Mouse (Mus musculus) limb, embryonic 12.5 days (tissue): ENCODE data around the gene Rgs6. TPM values are rescaled to one million over a fixed set of nuclear protein-coding genes. Genes with fewer than 3 reads are reported as not detected.

ENCODE experiments used
- ATAC-seq: fragments of 200-750 bp; cut with Nextera tagmentation; 2 replicates; pipeline ENCODE4 v1.8.0; 2017; ENCODE audit warnings: low read depth, moderate TSS enrichment; ENCODE audit not compliant: insufficient number of reproducible peaks, insufficient read depth, low FRiP score, low TSS enrichment
- H3K27ac ChIP-seq: fragments of 300-500 bp; sonication (generic); 2 replicates; pipeline ENCODE4 v1.5.1; 2016; ENCODE audit warnings: mild to moderate bottlenecking, moderate library complexity
- H3K27me3 ChIP-seq: fragments of 300-500 bp; sonication (generic); 2 replicates; pipeline ENCODE4 v1.6.1; 2016; ENCODE audit warnings: mild to moderate bottlenecking, moderate library complexity
- H3K36me3 ChIP-seq: fragments of 300-500 bp; sonication (generic); 2 replicates; pipeline ENCODE4 v1.6.1; 2016; ENCODE audit warnings: mild to moderate bottlenecking, moderate library complexity
- H3K4me1 ChIP-seq: fragments of 300-500 bp; sonication (generic); replicated peaks from 2 replicates; pipeline ENCODE4 v1.6.1; 2016
- H3K4me2 ChIP-seq: fragments of 300-500 bp; sonication (generic); 2 replicates; pipeline ENCODE4 v1.6.1; 2016; ENCODE audit warnings: mild to moderate bottlenecking, moderate library complexity
- H3K4me3 ChIP-seq: fragments of 300-500 bp; sonication (generic); replicated peaks from 2 replicates; pipeline ENCODE4 v1.5.1; 2016; ENCODE audit warnings: mild to moderate bottlenecking
- H3K9ac ChIP-seq: fragments of 300-500 bp; sonication (generic); replicated peaks from 2 replicates; pipeline ENCODE4 v1.6.1; 2016; ENCODE audit warnings: mild to moderate bottlenecking, moderate library complexity
- H3K9me3 ChIP-seq: fragments of 300-500 bp; sonication (generic); 2 replicates; pipeline ENCODE4 v1.6.1; 2016; ENCODE audit warnings: mild to moderate bottlenecking, moderate library complexity
- WGBS: fragments of 180-500 bp; shearing (Covaris S2); methylation state at CpG from one replicate; pipeline ENCODE4 v1.1.7; 2016; 5-methylcytosine and 5-hydroxymethylcytosine counted together
- polyA plus RNA-seq: library from polyadenylated mRNA; unstranded; fragments of >200 nt; fragmentation: Nextera tagmentation; extraction: Ambion mirVana; gene quantifications from 2 replicates; pipeline ENCODE4 v1.2.1, GENCODE M21; 2016

The Rgs6 gene
- polyA plus RNA-seq, 1 experiment from 2014 or later = 0.56 TPM

DNA sequence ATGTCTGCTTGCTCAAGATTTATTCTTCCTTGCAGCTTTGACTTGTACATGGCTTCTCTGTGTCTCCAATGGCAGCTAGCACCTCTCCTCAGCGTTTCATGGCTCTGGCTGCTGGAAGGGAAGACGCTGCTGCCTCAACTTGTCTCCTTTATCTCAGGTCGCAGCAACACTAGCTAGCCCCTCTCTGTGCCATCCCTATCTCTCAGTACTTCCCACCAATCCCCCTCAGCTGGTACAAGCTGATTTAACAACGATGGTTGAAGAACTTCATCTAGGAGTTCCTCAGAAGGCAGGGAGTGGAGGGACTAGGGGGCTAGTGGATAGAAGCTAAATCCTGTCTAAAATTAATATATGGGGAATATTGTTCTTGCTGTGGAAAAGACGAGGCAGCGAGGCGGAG is 503.9 kb downstream of the Rgs6 start:
- Histone ChIP-seq H3K9ac (no peak overlapping the region), H3K4me3 (no peak overlapping the region), H3K9me3 (no peaks in the 10 kb centered on the region), H3K36me3 (no peaks in the 10 kb centered on the region), H3K27me3 (no peaks in the 10 kb centered on the region), H3K27ac (no peak overlapping the region), H3K4me1 (no peaks in the 10 kb centered on the region), H3K4me2 (no peak overlapping the region)
- 87% methylated on average over 7 of the region's 7 CpGs for WGBS
- no peak for ATAC-seq

DNA sequence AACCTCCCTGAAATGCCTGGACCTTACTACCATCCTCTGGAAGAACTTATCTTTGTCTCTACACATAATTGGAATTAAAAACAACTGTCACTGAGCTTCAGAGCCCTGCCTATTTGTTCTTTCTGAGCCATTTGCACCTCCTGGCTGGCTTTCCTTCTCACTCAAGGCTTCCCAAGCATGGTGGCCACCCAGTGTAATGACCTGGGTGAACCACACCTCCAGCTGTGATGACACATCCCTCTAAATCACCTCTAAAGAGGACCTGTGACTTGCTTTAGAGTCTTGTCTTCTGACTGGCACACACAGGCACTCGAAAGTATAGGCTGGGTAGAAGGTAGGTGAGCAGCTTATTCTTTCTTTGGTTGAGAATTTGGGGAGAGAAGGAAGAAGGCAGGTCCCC is 509.7 kb downstream of the Rgs6 start:
- WGBS = 70% methylated on average over 1 of the region's 1 CpGs
- ATAC-seq = no peak
- H3K4me3 ChIP-seq = no peak overlapping the region

DNA sequence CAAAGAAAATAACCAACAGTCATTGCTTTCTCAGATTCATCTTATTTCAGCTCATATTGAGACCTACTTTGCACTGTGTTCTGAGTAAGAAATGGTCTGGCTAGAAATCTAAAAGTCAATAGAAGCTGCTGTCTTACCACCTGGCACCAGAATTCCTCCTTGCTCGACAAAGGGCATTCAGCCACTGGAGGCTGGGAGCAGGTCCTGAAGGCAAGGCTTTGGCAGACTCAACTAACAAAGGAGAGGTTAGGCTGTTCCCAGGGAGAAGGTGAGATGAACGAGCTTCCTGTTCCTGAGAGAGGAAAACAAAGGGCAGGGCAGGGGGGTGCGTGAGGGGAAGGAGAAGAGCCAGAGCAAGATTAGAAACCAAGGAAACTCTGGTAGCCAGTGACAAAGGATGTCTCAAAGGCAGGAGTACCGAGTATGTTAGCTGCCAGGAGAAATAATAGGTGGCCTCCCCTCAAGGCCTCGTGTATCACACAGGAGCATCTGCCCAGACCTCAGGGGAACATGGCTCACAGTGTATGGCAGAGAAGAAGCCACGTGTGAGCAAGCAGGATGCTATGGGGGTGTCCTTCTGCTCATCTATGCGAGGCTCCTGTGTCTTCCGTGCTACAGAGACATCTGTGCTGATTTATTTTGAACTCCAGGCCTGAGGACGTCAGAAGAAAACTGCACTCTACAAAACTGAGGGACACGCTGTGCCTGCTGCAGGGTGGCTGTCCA is 510.7 kb downstream of the Rgs6 start:
- Histone ChIP-seq H3K4me2 (no peak overlapping the region), H3K36me3 (no peaks in the 10 kb centered on the region), H3K4me3 (no peak overlapping the region), H3K27me3 (no peaks in the 10 kb centered on the region), H3K4me1 (no peaks in the 10 kb centered on the region), H3K9ac (no peak overlapping the region), H3K9me3 (no peaks in the 10 kb centered on the region), H3K27ac (no peak overlapping the region)
- 68% methylated on average over 10 of the region's 10 CpGs for WGBS
- ATAC-seq = no peak

More for the DNA sequence above, 509.7 kb downstream of the Rgs6 start:
- Histone ChIP-seq H3K4me1 (no peaks in the 10 kb centered on the region), H3K27ac (no peak overlapping the region), H3K27me3 (no peaks in the 10 kb centered on the region), H3K36me3 (no peaks in the 10 kb centered on the region), H3K9ac (no peak overlapping the region), H3K9me3 (no peaks in the 10 kb centered on the region), H3K4me2 (no peak overlapping the region)

DNA sequence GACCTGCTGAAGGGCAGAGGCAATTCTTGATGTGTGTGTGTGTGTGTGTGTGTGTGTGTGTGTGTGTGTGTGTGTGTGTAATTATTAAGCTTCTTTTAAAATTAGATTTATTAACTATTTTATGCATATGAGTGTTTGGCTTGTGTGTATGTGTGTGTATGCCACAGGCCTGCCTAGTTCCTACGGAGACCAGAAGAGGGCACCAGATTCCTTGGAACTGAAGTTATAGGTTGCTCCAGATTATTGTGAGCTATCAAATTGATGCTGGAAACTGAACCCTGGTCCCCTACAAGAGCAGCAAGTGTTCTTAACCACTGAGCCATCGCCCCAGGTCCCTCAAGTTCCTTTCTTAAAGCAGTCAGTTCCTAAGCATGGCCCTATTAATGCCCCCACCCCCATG is 511.8 kb downstream of the Rgs6 start:
- no peaks in the 10 kb centered on the region for H3K36me3 ChIP-seq
- 82% methylated on average over 2 of the region's 2 CpGs for WGBS

DNA sequence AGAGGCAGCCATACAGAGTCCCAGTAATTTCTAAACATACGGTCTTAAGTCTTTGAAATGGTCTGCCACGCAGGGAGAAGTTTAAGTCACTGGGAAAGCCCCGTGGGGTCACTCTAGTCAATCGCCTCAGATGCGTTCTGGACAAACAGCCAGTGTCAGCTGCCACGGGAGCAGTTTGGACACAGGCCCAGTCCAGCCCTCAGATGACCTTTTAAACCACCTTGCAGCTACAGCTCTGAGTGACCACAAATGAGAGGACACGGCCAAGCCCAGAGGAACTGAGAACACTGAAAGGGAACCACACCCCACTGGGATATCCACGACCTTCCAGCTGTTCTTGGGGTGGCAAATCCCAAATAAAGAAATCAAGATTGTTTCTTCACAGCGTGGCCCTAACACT is 512.3 kb downstream of the Rgs6 start:
- no peak overlapping the region for H3K4me3 ChIP-seq
- no peak for ATAC-seq
- no peak overlapping the region for H3K9ac ChIP-seq
- no peaks in the 10 kb centered on the region for H3K36me3 ChIP-seq
- WGBS = 85% methylated on average over 9 of the region's 9 CpGs
- H3K27ac ChIP-seq = no peak overlapping the region
- no peaks in the 10 kb centered on the region for H3K9me3 ChIP-seq
- H3K27me3 ChIP-seq = no peaks in the 10 kb centered on the region; the same call in 1 of the 2 replicates
- no peak overlapping the region for H3K4me2 ChIP-seq
- no peaks in the 10 kb centered on the region for H3K4me1 ChIP-seq

More for the DNA sequence above, 511.8 kb downstream of the Rgs6 start:
- no peak for ATAC-seq
- Histone ChIP-seq H3K27ac (no peak overlapping the region), H3K4me3 (no peak overlapping the region), H3K4me2 (no peak overlapping the region), H3K9ac (no peak overlapping the region), H3K27me3 (no peaks in the 10 kb centered on the region), H3K4me1 (no peaks in the 10 kb centered on the region), H3K9me3 (no peaks in the 10 kb centered on the region)

DNA sequence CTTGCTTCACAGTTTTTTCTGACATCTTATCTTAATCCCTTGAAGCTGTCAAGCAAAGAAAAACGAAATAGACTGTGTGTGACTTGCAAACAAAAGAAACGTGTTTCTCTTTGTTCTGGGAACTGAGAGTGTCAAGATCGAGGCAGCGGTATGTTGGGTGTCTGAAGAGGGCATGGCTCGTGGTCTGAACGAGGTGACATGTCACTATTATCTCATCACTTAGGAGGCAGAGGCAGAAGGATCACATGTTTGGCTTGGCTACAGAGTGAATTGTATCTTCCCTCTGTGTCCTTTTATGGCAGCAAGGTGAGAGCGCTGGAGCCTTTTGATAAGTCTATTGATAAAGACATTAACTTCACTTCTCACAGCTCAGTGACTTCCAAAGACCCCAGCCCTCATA is 512.8 kb downstream of the Rgs6 start:
- Histone ChIP-seq H3K9ac (no peak overlapping the region), H3K4me2 (no peak overlapping the region), H3K36me3 (no peaks in the 10 kb centered on the region), H3K4me3 (no peak overlapping the region), H3K4me1 (no peaks in the 10 kb centered on the region), H3K27me3 (no peaks in the 10 kb centered on the region; the same call in 1 of the 2 replicates), H3K27ac (no peak overlapping the region), H3K9me3 (no peaks in the 10 kb centered on the region)
- whole genome bisulfite sequencing = 82% methylated on average over 7 of the region's 7 CpGs
- no peak for ATAC-seq

DNA sequence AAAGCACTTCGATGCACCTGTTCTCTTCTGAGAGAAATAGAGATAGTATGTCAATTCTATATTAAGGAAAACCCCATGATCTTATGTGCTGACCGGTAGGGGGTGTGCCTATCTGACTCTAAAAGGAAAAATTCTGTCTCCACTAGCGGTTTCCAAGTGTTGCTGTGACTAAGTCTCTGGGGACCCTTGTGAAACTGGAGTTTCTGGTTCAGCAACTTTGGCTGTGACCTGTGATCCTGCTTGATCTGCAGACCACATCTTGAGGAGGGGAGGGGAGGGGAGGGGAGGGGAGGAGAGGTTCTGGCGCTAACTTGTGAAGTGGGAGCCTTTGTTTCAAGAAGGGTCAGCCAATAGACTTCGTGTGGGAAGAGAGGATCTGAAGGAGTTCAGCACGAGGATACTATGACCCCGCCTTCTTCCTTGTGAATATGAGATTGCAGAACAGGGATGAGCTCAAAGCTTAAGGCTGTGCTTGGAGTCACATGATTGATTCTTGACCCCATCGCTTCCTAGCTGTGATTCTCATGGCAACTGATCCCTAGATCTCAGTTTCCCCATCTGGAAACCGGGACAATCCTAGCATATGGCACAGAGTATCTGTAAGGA is 517.5 kb downstream of the Rgs6 start:
- Histone ChIP-seq H3K27me3 (no peaks in the 10 kb centered on the region; the same call in none of the 2 replicates), H3K4me1 (no peaks in the 10 kb centered on the region), H3K4me3 (no peak overlapping the region), H3K27ac (no peak overlapping the region), H3K4me2 (no peak overlapping the region), H3K9me3 (no peaks in the 10 kb centered on the region), H3K36me3 (no peaks in the 10 kb centered on the region), H3K9ac (no peak overlapping the region)
- ATAC-seq = no peak
- WGBS = 57% methylated on average over 9 of the region's 9 CpGs

DNA sequence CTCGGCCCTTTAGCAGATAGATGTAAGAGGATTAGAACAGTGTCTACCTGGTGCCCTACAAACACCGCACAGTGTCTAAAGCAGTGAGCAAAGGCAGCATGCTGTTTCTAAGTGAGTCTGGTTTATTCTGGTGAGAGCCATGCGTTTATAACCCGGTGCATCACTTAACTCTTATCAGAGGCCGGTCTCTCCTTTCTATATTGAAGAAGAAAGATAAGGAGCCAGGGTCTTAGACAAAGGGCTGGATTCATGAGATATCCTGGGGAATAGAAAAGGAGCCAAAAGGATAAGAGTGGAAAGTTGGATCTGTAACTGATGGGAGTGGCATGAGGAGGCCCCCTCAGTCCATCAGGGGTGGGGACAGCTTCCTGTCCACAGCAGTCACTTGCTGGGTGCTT is 518.0 kb downstream of the Rgs6 start:
- ATAC-seq = no peak
- H3K9ac ChIP-seq = no peak overlapping the region
- no peak overlapping the region for H3K4me3 ChIP-seq
- no peaks in the 10 kb centered on the region for H3K9me3 ChIP-seq
- H3K4me1 ChIP-seq = no peaks in the 10 kb centered on the region
- H3K27ac ChIP-seq = no peak overlapping the region
- H3K27me3 ChIP-seq = no peaks in the 10 kb centered on the region; the same call in none of the 2 replicates
- WGBS = 87% methylated on average over 5 of the region's 5 CpGs
- no peak overlapping the region for H3K4me2 ChIP-seq
- H3K36me3 ChIP-seq = no peaks in the 10 kb centered on the region

DNA sequence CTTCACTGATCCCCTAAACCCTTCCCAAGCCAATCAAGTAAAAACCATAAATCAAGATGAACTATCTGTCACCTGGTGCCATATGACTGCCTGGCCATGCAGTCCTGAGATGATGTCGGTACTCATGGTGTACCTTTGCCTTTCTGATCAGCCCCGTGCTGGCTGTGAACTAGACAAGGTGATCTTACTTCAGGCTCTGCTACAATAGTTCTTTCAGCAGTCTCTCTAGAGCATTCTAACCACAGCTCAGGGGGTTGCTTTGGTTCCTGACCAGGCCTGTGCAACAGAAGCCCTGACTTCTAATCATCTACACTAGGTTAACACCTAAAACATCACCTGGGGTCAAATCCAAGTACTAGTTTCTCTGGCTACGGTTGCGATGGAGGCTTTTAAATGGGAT is 521.4 kb downstream of the Rgs6 start:
- no peak overlapping the region for H3K4me2 ChIP-seq
- no peaks in the 10 kb centered on the region for H3K36me3 ChIP-seq
- no peaks in the 10 kb centered on the region; the same call in none of the 2 replicates for H3K27me3 ChIP-seq
- WGBS = 81% methylated on average over 4 of the region's 4 CpGs
- no peak overlapping the region for H3K27ac ChIP-seq
- no peak overlapping the region for H3K9ac ChIP-seq
- ATAC-seq = no peak
- H3K4me1 ChIP-seq = 0 out of 2 replicates have a peak, but pooled peaks cover 3% of the 10 kb centered on the region
- H3K4me3 ChIP-seq = no peak overlapping the region
- no peaks in the 10 kb centered on the region for H3K9me3 ChIP-seq

DNA sequence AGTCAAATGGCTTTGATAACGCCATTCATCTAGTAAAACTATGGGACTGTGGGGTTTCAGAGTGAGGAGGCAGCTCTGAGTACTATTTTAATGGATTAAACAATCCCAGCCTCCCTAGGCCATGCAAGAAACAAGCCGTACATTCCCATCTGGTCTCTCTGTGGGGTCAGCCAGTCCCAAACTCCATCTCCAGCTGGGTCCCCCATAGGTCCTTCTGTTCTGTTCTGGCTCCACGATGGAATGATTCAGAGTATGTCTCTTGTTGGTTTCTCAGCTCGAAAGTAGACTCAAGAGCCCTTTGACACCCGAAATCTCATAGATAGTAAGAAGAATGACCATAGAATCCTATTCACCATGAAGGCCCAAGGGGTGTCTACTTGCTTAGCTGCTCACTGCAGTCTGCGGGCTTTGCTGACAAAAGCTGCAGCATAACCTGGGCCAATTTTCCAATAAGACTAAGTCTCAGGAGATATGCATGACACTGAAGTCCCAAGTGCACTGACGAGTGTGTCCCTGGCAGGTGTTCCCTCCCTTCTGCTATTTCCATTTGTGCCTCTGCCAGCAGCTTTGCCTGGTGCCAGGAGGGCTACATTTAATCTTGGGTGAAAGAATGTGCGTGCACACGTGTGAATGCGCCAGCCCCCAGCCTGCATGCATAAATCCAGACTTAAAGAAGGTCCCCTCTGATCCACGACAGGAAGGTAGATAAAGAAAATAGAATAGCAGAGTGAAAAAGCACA is 522.0 kb downstream of the Rgs6 start:
- H3K27me3 ChIP-seq = no peaks in the 10 kb centered on the region; the same call in none of the 2 replicates

DNA sequence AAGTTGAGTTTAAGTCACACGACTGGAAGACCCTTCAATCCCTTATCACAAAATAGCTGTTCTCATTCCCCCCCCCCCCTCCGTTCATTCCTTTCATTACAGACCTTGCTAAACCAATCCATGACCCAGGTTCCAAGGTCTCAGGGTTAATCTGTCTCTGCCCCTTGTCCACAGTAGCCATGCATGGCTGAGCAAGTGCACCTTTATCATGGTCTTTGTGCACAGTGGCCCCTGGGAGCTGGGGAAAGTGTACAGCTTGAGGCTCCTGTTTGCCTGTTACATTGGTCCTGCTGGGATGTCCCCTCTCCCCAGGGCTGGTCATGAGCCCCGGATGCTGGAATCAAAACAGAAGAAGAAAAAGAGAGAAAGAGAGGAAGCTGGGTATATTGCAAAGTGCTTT is 522.6 kb downstream of the Rgs6 start:
- Histone ChIP-seq H3K27ac (no peak overlapping the region), H3K9ac (no peak overlapping the region), H3K4me1 (0 out of 2 replicates have a peak, but pooled peaks cover 3% of the 10 kb centered on the region), H3K27me3 (no peaks in the 10 kb centered on the region; the same call in 1 of the 2 replicates), H3K4me3 (no peak overlapping the region), H3K4me2 (no peak overlapping the region), H3K36me3 (no peaks in the 10 kb centered on the region), H3K9me3 (no peaks in the 10 kb centered on the region)
- ATAC-seq = no peak
- WGBS = 75% methylated on average over 3 of the region's 3 CpGs

More for the DNA sequence above, 522.0 kb downstream of the Rgs6 start:
- H3K27ac ChIP-seq = no peak overlapping the region
- H3K4me2 ChIP-seq = no peak overlapping the region
- 78% methylated on average over 11 of the region's 11 CpGs for WGBS
- H3K36me3 ChIP-seq = no peaks in the 10 kb centered on the region
- no peak overlapping the region for H3K9ac ChIP-seq
- ATAC-seq = no peak
- H3K9me3 ChIP-seq = no peaks in the 10 kb centered on the region
- no peak overlapping the region for H3K4me3 ChIP-seq
- H3K4me1 ChIP-seq = 0 out of 2 replicates have a peak, but pooled peaks cover 3% of the 10 kb centered on the region
